Mouse (Mus musculus) CD8-positive naive resting alpha-beta T cell, adult 2 months (primary cell): ENCODE results near the gene Rassf2.
A peak's percentile ranks its signal among the peaks of the same experiment; 100 is the strongest.

ENCODE experiments used
- DNase-seq, 2 experiments: peaks; one replicate each; pipeline ENCODE4 v3.0.0; 2022; ENCODE audit warnings: low read depth in 2 of 2, low spot score in 2 of 2

Gene Rassf2

GRCm38 (mm10) chr2:132029646-132030417 lies at the start of gene Rassf2:
Gene Rassf2, minus strand, starts transcription at chr2:132030258.
- DNase-seq, result peak; percentile 56 to 68

- DNase-seq, result no peak
Observed at GRCm38 (mm10) chr2:132079139-132079538, 49.1 kb upstream of the Rassf2 start.

GRCm38 (mm10) chr2:132073052-132073451 lies 43.0 kb upstream of the Rassf2 start:
- no peak for DNase-seq

- DNase-seq, result no peak
Observed at GRCm38 (mm10) chr2:132069985-132070735, 40.1 kb upstream of the Rassf2 start.

GRCm38 (mm10) chr2:132064185-132064831 lies 34.2 kb upstream of the Rassf2 start:
- no peak for DNase-seq

GRCm38 (mm10) chr2:132063776-132064175 lies 33.7 kb upstream of the Rassf2 start:
- DNase-seq, result no peak

- DNase-seq, result no peak
Observed at GRCm38 (mm10) chr2:132061884-132062283, 31.8 kb upstream of the Rassf2 start.

- peak in 1 of 2 experiments; percentile 14 for DNase-seq
Observed at GRCm38 (mm10) chr2:132059919-132060318, 29.9 kb upstream of the Rassf2 start.

GRCm38 (mm10) chr2:132055349-132055753 lies 25.3 kb upstream of the Rassf2 start:
- no peak for DNase-seq

GRCm38 (mm10) chr2:132053824-132054223 lies 23.8 kb upstream of the Rassf2 start:
- DNase-seq, result no peak

GRCm38 (mm10) chr2:132051798-132052197 lies 21.7 kb upstream of the Rassf2 start:
- peak; percentile 37 to 38 for DNase-seq

GRCm38 (mm10) chr2:132049921-132050320 lies 19.9 kb upstream of the Rassf2 start:
- DNase-seq, result no peak

- no peak for DNase-seq
Observed at GRCm38 (mm10) chr2:132049491-132049890, 19.4 kb upstream of the Rassf2 start.

- DNase-seq, result no peak
Observed at GRCm38 (mm10) chr2:132048143-132048772, 18.2 kb upstream of the Rassf2 start.

GRCm38 (mm10) chr2:132047364-132047763 lies 17.3 kb upstream of the Rassf2 start:
- no peak for DNase-seq

GRCm38 (mm10) chr2:132046659-132047058 lies 16.6 kb upstream of the Rassf2 start:
- no peak for DNase-seq

GRCm38 (mm10) chr2:132044320-132045274 lies 14.5 kb upstream of the Rassf2 start:
- no peak for DNase-seq

- DNase-seq, result no peak
Observed at GRCm38 (mm10) chr2:132043101-132043621, 13.1 kb upstream of the Rassf2 start.

- peak; percentile 43 to 52 for DNase-seq
Observed at GRCm38 (mm10) chr2:132039894-132040293, 9.8 kb upstream of the Rassf2 start.

GRCm38 (mm10) chr2:132036326-132036725 lies 6.3 kb upstream of the Rassf2 start:
- DNase-seq, result no peak
